Mouse (Mus musculus) mature B cell (primary cell): ENCODE data around the gene Myo1b.

Experiments
- in situ Hi-C: fragments of 300-500 bp; cut with MboI; formaldehyde crosslinking; loops from 2 replicates; pipeline ENCODE4 v1.14.3; 2019

Myo1b gene

GRCm38 (mm10) chr1:51915576-51916156 is at the start of gene Myo1b:
Gene Myo1b (minus strand): TSS chr1:51916071.
- in situ Hi-C loops = no loop called here

- in situ Hi-C loops = no loop called here
Observed at GRCm38 (mm10) chr1:51964647-51965046, 48.8 kb upstream of the Myo1b start.

- in situ Hi-C loops = loop anchor here (10.0 to 25.0 kb wide), 2 partner anchors 302 to 485 kb away; no protein-coding TSS in a partner anchor
Observed at GRCm38 (mm10) chr1:51947116-51947515, 31.2 kb upstream of the Myo1b start.

GRCm38 (mm10) chr1:51944755-51945154 is 28.9 kb upstream of the Myo1b start:
- in situ Hi-C loops = loop anchor here (10.0 to 25.0 kb wide), 2 partner anchors 300 to 482 kb away; no protein-coding TSS in a partner anchor

DNA sequence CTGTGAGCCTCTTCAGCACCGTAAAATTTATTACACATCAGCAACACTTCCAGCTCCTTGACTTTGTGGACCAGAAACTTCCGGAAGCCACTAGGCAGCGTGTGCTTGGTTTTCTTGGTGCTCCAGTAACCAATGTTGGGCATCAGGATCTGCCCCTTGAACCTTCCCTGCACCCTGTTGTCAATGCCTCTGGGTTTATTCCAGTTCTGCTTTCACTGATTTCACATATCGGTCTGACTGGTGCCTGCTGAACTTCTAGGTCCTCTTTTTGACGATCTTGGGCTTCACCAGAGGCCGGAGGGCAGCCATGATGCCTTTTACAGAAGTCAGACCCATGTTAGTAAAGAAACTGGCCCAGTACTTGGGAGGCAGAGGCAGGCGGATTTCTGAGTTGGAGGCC is 22.5 kb upstream of the Myo1b start:
- in situ Hi-C loops = loop anchor here (25.0 kb wide), 1 partner anchor 476 kb away; no protein-coding TSS in a partner anchor

DNA sequence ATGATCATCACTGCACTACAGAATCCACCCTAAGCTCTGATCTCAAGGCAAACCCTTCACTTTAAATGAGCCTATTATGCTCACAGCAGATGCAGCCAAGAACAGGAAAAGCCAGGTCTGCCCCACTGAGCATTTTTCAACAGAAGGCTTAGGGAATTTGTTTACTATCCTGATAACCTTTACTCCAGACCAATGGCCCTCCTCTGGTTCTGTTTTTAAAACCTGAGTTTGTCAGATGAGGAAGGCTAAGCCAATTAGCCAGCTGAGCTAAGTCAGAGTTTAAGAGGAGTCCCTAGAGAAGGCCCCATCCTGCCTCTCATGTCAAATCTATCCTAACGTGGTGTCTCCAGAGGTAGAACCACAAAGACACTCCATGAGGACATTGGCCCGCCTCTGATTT is 19.1 kb upstream of the Myo1b start:
- in situ Hi-C loops = loop anchor here (25.0 kb wide), 1 partner anchor 473 kb away; no protein-coding TSS in a partner anchor

DNA sequence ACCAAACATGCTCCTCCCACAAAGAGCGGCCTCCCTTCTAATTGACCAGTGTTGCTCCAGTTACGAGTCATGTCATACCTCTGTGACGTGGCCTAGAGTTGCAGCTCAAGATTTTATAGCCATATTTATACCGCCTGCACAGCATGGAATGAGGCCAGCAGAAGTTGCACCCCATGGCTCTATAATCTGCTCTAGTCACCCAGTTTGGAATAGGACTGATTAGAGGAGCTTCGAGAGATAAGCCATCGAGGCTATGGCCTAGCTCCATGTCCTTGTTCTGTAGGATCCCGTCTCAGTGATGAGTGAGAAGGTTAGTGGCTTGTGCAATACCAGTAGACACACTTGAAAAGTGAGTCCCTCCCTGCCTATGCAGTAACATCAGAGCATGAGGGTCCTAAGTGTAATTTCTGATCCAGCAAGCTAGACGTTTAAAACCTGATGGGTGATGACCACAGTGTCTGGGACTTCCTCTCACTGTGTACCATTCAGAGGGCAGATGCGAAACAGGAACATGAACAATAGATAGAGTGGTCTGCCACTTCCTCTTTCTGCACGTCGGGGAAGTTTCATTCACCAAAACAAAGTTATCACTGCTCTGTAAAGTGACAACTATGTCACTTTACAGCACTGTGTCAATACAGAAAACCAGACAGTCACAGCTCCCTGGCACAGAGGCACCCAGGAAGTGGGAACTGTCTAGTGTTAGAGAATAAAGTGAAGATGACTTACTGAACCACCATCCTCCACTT is 18.5 kb upstream of the Myo1b start:
- in situ Hi-C loops = loop anchor here (25.0 kb wide), 1 partner anchor 472 kb away; no protein-coding TSS in a partner anchor

- in situ Hi-C loops = loop anchor here (25.0 kb wide), 1 partner anchor 471 kb away; no protein-coding TSS in a partner anchor
Observed at GRCm38 (mm10) chr1:51932826-51933225, 17.0 kb upstream of the Myo1b start.

DNA sequence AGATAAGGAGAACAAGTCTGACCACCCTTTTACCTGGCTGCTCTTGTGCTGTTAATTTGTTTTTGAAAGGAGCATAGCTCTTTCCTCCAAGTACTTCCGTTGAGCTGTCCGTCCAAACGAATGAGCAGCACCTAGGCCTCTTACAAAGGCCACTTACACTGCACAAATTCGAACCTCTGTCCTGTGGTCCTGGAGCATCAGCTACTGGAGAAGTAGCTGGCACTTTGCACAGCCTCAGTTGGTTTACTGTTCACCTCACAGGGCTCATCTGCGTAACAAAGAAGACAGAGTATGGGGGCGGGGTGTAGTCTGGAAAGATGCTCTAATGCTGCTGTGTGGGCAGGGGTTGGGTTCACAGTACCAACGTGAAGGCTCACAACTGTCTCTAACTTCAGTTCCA is 15.7 kb upstream of the Myo1b start:
- in situ Hi-C loops = loop anchor here (25.0 kb wide), 1 partner anchor 469 kb away; no protein-coding TSS in a partner anchor

DNA sequence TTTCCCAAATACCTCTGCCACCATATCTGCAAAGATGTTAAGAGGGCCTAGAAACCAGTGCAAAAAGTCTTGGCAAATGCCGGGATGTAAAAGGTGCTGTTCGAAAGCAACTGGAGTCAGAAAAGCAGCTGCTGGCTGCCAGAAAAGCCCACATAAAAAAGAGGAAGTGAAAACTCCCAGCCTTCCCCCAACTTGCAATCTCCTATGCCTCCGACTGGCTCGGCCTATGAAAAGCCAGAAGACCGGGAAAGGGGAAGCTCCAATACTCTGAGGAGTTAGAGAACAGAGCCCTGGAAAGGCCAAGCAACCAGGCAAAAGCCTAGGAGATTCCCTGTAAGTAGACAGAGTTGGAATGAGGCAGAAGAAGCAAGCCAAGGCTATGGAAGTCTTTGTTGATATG is 14.7 kb upstream of the Myo1b start:
- in situ Hi-C loops = loop anchor here (25.0 kb wide), 1 partner anchor 468 kb away; no protein-coding TSS in a partner anchor

DNA sequence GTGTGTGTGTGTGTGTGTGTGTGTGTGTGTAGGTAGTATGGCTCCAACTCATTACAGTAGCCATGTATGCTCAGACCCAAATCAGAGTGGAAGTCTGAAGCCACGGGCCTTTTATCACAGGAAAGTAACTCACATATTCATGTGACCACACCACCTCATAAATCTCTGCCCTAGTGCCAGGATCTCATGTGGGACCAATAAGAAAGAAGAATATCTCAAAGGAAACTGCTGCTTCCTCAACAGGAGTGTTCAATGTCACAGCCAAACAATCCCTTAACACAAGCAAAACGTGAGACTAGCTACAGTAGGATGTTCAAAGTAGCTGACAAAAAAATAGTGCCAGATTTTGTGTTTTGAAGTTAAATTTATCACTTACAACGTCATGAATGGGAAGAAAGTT is 13.7 kb upstream of the Myo1b start:
- in situ Hi-C loops = loop anchor here (25.0 kb wide), 1 partner anchor 467 kb away; no protein-coding TSS in a partner anchor

- in situ Hi-C loops = no loop called here
Observed at GRCm38 (mm10) chr1:51922820-51923219, 6.9 kb upstream of the Myo1b start.

- in situ Hi-C loops = no loop called here
Observed at GRCm38 (mm10) chr1:51916276-51916675, 405 bp upstream of the Myo1b start.

DNA sequence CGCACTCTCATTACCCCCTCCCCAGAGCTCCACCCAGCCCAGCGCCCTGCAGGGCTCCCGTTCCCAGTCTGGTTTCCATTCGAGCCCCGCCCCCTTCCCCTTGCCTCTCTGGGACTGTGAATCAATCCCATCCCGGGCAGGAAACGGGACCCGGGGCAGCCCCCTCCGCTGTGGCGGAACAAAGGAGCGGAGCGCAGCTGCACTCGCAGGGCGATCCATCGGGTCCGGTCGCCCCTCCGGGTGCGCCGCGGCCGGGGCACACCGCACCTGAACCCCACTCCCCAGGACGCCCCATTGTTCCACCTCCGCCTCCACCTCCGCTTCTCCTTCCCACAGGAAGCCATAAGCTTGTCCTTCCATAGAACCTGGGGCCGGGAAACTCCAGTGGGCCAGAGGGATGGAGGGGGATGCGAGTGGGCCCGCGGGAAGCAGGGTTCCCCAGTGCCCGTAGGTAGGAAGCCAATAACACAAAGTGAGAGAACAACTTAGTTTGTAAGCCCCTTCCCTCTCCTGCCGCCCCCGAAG is 758 bp downstream of the Myo1b start:
- in situ Hi-C loops = no loop called here

DNA sequence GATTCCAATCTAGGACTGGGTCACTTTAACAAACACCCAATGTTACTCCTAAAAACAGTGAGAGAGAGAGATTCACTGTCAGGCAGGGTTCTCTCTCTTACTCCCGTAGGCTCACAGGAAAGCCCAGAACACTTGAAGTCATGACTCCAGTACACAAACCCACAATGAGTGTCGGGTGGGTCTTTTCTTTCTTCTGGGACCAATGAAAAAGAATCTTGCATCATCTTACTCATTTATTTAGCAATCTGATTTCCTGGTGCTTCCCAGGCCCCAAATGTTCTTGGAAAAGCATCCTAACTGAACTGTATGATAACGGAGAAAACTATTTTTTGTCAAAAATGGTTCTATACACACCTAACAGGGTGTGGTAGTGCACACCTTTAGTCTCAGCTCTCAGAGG is 1.8 kb downstream of the Myo1b start:
- in situ Hi-C loops = no loop called here

DNA sequence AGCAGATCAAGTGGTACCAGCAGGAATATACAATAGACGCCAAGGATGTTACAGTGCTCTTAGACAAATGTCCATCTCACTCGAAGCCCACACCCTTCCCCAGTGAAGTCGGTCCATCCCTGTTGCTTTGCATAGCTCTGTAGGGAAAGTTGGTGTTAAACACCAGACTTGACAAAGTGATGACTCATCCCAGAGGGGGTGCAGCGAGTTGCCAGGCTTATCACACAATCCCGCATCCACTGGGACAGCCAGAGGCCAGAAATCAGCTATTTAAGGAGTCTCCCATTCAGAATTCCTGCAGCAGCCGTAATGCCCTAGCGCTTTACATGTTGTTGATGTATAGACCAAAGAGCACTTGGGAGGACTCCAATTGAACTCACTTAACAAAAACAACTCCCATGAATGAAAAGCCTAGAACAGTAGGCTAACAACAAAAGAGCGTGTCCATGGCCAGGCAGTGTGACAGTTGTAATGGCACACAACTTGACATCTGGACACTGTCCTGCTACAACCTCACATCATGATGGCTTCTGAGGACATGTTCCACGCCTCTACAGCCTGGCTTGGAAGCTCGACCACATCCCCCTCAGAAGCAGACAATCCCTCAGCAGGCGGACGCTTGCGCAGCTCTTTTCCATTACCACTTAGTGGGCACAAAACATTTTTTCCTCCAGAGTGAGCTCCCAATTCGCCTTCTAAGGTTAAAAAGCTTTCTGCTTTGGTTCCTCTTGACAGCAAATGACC is 2.6 kb downstream of the Myo1b start:
- in situ Hi-C loops = no loop called here

- in situ Hi-C loops = no loop called here
Observed at GRCm38 (mm10) chr1:51911331-51911730, 4.5 kb downstream of the Myo1b start.

- in situ Hi-C loops = no loop called here
Observed at GRCm38 (mm10) chr1:51909204-51909603, 6.7 kb downstream of the Myo1b start.

DNA sequence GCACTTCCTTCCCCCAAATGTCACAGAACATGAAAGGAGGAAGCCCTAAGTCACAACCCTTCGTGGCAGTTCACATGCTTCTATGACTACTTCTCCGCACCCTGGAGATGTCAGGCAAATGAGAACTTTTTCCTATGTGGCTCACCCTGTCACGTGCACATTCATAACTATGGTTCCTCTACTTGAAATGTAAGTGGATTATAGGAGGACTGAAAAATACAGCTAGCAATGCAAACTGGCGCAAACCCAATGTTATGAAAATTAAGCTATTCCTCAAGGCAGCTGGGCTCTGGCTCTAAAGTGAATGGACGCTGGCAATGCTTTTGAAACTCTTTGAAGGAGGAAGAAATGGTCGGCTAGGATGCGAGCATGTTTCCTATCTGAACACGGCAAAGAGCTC is 8.1 kb downstream of the Myo1b start:
- in situ Hi-C loops = no loop called here

DNA sequence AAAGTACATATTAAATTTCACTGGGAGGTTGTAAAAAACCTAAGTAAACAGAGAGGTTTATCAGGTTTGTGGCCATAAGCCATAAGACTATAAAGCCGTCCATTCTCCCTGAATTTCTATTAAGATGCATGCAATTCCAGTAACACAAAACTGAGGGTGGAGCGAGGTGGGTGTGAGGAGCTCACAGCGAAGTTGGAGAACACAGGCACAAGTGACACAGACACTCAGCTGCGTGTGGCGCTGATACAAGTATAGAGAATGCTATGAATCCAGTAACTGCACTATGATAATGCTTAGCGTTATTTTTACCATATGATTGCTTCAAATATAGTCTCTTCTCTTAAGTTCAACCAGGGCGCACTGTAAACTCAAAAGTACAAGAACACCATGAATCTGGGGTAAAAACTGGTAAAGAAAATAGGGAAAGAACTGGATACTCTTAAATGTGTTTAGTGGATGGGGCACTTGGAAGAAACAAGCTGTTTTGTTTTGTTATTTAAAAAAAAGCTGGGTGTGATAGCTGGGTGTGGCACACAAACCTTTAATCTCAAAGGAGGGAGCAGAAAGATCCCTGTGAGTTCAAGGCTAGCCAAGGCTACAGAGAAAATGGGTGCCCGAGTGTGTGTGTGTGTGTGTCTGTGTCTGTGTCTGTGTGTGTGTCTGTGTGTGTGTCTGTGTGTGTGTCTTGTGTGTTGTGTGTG is 9.5 kb downstream of the Myo1b start:
- in situ Hi-C loops = no loop called here

- in situ Hi-C loops = no loop called here
Observed at GRCm38 (mm10) chr1:51905073-51905472, 10.8 kb downstream of the Myo1b start.
